Mouse (Mus musculus): Measurements from ENCODE around the gene Odf3. TPM values are rescaled to one million over a fixed set of nuclear protein-coding genes. Genes with fewer than 3 reads are reported as not detected.

The Odf3 gene
- polyA plus RNA-seq, 1 experiment from 2014 or later = not detected

GRCm38 (mm10) chr7:140812850-140813249, 34.8 kb upstream of the Odf3 start:
- TF ChIP-seq EP300 (optimal IDR thresholded peaks at IDR 0.05) (no peak), CTCF (IDR thresholded peaks at IDR 0.05; ENCODE audit: low read depth) (no peak)
- no peak for ATAC-seq (ENCODE audit: low FRiP score, low TSS enrichment)
- H3K9me3 ChIP-seq (ENCODE audit: control insufficient read depth, low read length) = no peaks in the 10 kb centered on the region
- H3K36me3 ChIP-seq (ENCODE audit: control insufficient read depth, insufficient read depth, low read length) = no peaks in the 10 kb centered on the region
- no peak overlapping the region for H3K4me3 ChIP-seq (ENCODE audit: low read depth, low read length)
- WGBS = 77% methylated on average over 12 of the region's 12 CpGs
- no peaks in the 10 kb centered on the region for H3K27me3 ChIP-seq (ENCODE audit: control insufficient read depth, insufficient read depth, low read length)
- H3K4me2 ChIP-seq (replicated peaks; ENCODE audit: low read depth) = no peak overlapping the region
- H3K4me1 ChIP-seq (replicated peaks; ENCODE audit: control insufficient read depth, insufficient read depth) = no peaks in the 10 kb centered on the region
- no peak overlapping the region for H3K9ac ChIP-seq (ENCODE audit: low read length)
- no peak overlapping the region for H3K27ac ChIP-seq (replicated peaks)
- no peak for DNase-seq (ENCODE audit: low spot score)

GRCm38 (mm10) chr7:140820173-140820572, 27.4 kb upstream of the Odf3 start:
- Histone ChIP-seq H3K4me3 (ENCODE audit: low read depth, low read length) (no peak overlapping the region), H3K4me1 (replicated peaks; ENCODE audit: control insufficient read depth, insufficient read depth) (no peaks in the 10 kb centered on the region), H3K27ac (replicated peaks) (no peak overlapping the region), H3K27me3 (ENCODE audit: control insufficient read depth, insufficient read depth, low read length) (no peaks in the 10 kb centered on the region), H3K9me3 (ENCODE audit: control insufficient read depth, low read length) (no peaks in the 10 kb centered on the region), H3K9ac (ENCODE audit: low read length) (no peak overlapping the region), H3K36me3 (ENCODE audit: control insufficient read depth, insufficient read depth, low read length) (no peaks in the 10 kb centered on the region), H3K4me2 (replicated peaks; ENCODE audit: low read depth) (no peak overlapping the region)
- no peak for DNase-seq (ENCODE audit: low spot score)
- no peak for ATAC-seq (ENCODE audit: low FRiP score, low TSS enrichment)
- WGBS = 53% methylated on average over 4 of the region's 4 CpGs
- TF ChIP-seq CTCF (IDR thresholded peaks at IDR 0.05; ENCODE audit: low read depth) (no peak), EP300 (optimal IDR thresholded peaks at IDR 0.05) (no peak)

DNA sequence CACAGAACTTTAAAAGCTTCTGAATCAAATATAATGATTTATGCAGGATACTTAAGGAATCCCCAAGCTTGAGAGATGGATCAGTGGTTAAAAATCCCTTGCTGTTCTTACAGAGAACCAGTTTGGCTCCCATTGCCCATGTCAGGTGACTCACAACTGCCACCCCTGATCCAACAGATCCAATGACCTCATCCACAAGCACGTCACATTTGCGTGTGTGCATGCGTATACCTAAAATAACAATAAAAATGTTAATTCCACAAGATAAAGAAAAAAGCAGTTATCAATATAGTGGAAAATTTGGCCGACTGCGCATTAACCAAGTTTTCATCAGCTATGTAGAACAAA, 26.3 kb upstream of the Odf3 start:
- H3K4me1 ChIP-seq (replicated peaks; ENCODE audit: control insufficient read depth, insufficient read depth) = no peaks in the 10 kb centered on the region
- ATAC-seq (ENCODE audit: low FRiP score, low TSS enrichment) = no peak
- no peaks in the 10 kb centered on the region for H3K9me3 ChIP-seq (ENCODE audit: control insufficient read depth, low read length)
- H3K36me3 ChIP-seq (ENCODE audit: control insufficient read depth, insufficient read depth, low read length) = no peaks in the 10 kb centered on the region
- H3K9ac ChIP-seq (ENCODE audit: low read length) = no peak overlapping the region
- peak overlapping the region; percentile 63 for H3K4me2 ChIP-seq (replicated peaks; ENCODE audit: low read depth)
- WGBS = 51% methylated on average over 5 of the region's 5 CpGs
- DNase-seq (ENCODE audit: low spot score) = no peak
- no peak overlapping the region for H3K27ac ChIP-seq (replicated peaks)
- H3K27me3 ChIP-seq (ENCODE audit: control insufficient read depth, insufficient read depth, low read length) = no peaks in the 10 kb centered on the region
- TF ChIP-seq EP300 (optimal IDR thresholded peaks at IDR 0.05) = no peak
- TF ChIP-seq CTCF (IDR thresholded peaks at IDR 0.05; ENCODE audit: low read depth) = no peak
- H3K4me3 ChIP-seq (ENCODE audit: low read depth, low read length) = peak overlapping the region; percentile 36; the same call in 1 of the 2 replicates

DNA sequence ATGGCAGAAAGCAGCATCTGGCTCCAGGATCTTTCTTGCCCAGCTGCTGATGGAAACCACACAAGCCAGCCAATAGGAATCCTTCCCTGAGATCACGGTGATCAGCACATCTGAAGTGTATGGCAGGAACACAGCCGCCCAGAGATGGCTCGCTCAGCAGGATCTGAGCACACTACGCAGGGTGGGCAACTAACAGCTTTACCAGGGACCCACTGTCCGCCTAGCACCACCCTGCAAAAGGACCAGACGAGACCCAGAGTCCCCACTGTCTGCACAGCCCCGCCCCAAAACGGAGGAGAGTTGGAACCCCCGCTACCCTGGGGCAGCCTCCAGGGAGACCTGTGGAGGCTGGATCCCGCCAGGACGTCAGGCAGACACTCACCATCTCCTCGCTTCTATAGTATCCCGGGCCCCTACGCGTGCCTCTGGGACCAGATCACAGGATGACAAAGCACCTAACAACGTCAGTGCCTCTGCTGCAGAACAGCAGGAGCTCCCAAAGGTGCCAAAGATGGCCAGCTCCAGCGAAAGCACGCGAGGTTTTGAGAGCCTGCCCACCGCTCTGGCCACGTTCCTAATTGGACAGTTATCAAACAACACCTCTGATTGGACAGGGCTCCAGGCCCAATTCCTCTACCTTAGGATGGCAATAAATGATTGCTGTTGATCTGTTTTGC, 25.8 kb upstream of the Odf3 start, which contains the start of gene Zfp941:
Zfp941 (minus strand) TSS at position 526 of the 677 bp plus-strand sequence.
- H3K36me3 ChIP-seq (ENCODE audit: control insufficient read depth, insufficient read depth, low read length) = no peaks in the 10 kb centered on the region
- ATAC-seq (ENCODE audit: low FRiP score, low TSS enrichment) = peak; percentile 67
- WGBS = 2% methylated on average over 21 of the region's 21 CpGs
- DNase-seq (ENCODE audit: low spot score) = peak; percentile 46
- H3K4me1 ChIP-seq (replicated peaks; ENCODE audit: control insufficient read depth, insufficient read depth) = no peaks in the 10 kb centered on the region
- no peak for TF ChIP-seq CTCF (IDR thresholded peaks at IDR 0.05; ENCODE audit: low read depth)
- TF ChIP-seq EP300 (optimal IDR thresholded peaks at IDR 0.05) = no peak
- H3K27ac ChIP-seq (replicated peaks) = no peak within 1 kb of the TSS
- peak within 1 kb of the TSS; percentile 36 for H3K4me3 ChIP-seq (ENCODE audit: low read depth, low read length)
- H3K9ac ChIP-seq (ENCODE audit: low read length) = peak within 1 kb of the TSS; percentile 48; the same call in 1 of the 2 replicates
- peak within 1 kb of the TSS; percentile 63 for H3K4me2 ChIP-seq (replicated peaks; ENCODE audit: low read depth)
- H3K9me3 ChIP-seq (ENCODE audit: control insufficient read depth, low read length) = no peaks in the 10 kb centered on the region
- H3K27me3 ChIP-seq (ENCODE audit: control insufficient read depth, insufficient read depth, low read length) = no peaks in the 10 kb centered on the region

DNA sequence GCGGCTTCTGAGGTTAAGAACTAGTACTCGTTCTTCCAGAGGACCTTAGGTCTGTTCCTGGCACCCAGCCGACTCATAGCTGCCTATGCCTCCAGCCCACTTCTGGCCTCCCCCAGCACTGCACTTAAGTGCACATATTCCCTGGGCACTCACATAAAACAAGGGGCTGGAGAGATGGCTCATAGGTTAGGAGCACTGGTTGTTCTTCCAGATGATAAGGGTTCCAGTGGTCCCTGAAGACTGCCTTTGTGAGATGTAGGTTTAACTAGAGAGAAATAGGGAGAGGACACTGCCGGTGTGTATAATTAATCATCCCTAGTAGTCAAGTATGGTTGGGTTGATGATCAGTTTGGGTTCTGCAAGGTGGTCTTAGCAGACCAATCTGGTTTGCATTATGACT, 24.9 kb upstream of the Odf3 start:
- WGBS = 88% methylated on average over 4 of the region's 4 CpGs
- Histone ChIP-seq H3K4me2 (replicated peaks; ENCODE audit: low read depth) (no peak overlapping the region), H3K27me3 (ENCODE audit: control insufficient read depth, insufficient read depth, low read length) (no peaks in the 10 kb centered on the region), H3K9me3 (ENCODE audit: control insufficient read depth, low read length) (no peaks in the 10 kb centered on the region), H3K9ac (ENCODE audit: low read length) (no peak overlapping the region), H3K4me1 (replicated peaks; ENCODE audit: control insufficient read depth, insufficient read depth) (no peaks in the 10 kb centered on the region), H3K27ac (replicated peaks) (no peak overlapping the region), H3K4me3 (ENCODE audit: low read depth, low read length) (no peak overlapping the region), H3K36me3 (ENCODE audit: control insufficient read depth, insufficient read depth, low read length) (no peaks in the 10 kb centered on the region)
- DNase-seq (ENCODE audit: low spot score) = no peak
- no peak for ATAC-seq (ENCODE audit: low FRiP score, low TSS enrichment)
- TF ChIP-seq CTCF (IDR thresholded peaks at IDR 0.05; ENCODE audit: low read depth) = no peak
- TF ChIP-seq EP300 (optimal IDR thresholded peaks at IDR 0.05) = no peak

DNA sequence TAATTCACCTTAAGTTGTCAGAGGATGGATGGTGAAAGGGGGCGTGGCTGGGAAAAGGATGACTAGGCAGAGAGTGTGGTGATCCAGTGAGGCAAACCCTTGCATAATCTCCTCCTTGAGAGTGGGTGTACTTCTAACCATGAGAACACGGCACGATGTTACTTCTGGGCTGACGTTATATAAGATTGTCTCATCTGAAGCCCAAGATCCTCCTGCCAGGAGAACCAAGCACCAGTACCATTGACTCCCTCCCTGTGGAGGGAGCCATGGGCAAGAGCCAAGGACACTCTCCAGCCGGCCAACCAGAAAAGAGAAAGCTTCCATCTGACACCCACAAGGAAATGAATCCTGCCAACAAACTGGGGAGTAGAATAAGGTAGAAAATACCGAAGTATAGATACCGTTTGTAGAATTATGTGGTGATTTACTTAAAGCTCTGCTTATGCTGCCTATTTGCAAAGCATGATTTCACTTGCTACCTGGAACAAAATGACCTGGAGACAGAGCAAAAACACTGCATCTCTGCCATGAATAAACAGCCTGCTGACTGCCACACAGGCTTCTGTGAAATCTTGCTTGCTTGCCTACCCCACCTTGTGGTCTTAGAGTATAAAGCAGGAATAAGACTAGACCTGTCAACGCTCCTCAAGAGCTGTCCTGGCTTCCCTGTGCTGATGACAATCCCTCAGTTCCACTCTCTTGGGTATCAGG, 19.3 kb upstream of the Odf3 start:
- H3K9ac ChIP-seq (ENCODE audit: low read length) = no peak overlapping the region
- no peak overlapping the region for H3K4me2 ChIP-seq (replicated peaks; ENCODE audit: low read depth)
- peak; percentile 76 for TF ChIP-seq CTCF (IDR thresholded peaks at IDR 0.05; ENCODE audit: low read depth)
- TF ChIP-seq EP300 (optimal IDR thresholded peaks at IDR 0.05) = no peak
- no peak overlapping the region for H3K4me3 ChIP-seq (ENCODE audit: low read depth, low read length)
- no peaks in the 10 kb centered on the region for H3K9me3 ChIP-seq (ENCODE audit: control insufficient read depth, low read length)
- DNase-seq (ENCODE audit: low spot score) (no peak), ATAC-seq (ENCODE audit: low FRiP score, low TSS enrichment) (peak; percentile 67)
- H3K36me3 ChIP-seq (ENCODE audit: control insufficient read depth, insufficient read depth, low read length) = no peaks in the 10 kb centered on the region
- H3K27me3 ChIP-seq (ENCODE audit: control insufficient read depth, insufficient read depth, low read length) = no peaks in the 10 kb centered on the region
- H3K27ac ChIP-seq (replicated peaks) = no peak overlapping the region
- H3K4me1 ChIP-seq (replicated peaks; ENCODE audit: control insufficient read depth, insufficient read depth) = no peaks in the 10 kb centered on the region
- 21% methylated on average over 8 of the region's 8 CpGs for WGBS
